Mouse (Mus musculus): ENCODE measurements around the gene Rtcb.

Rtcb gene

GRCm38 (mm10) chr10:85957464-85957950, at the start of gene Rtcb:
Gene Rtcb (minus strand): TSS chr10:85957823.
- DNase-seq, result peak; percentile 98 to 99

- no peak for DNase-seq
These were observed 48.8 kb upstream of the Rtcb start for GRCm38 (mm10) chr10:86006455-86006854.

GRCm38 (mm10) chr10:86000447-86000846, 42.8 kb upstream of the Rtcb start:
- no peak for DNase-seq

- no peak for DNase-seq
These were observed 37.0 kb upstream of the Rtcb start for GRCm38 (mm10) chr10:85994543-85995104.

GRCm38 (mm10) chr10:85993836-85994235, 36.2 kb upstream of the Rtcb start:
- no peak for DNase-seq

GRCm38 (mm10) chr10:85992412-85992811, 34.8 kb upstream of the Rtcb start:
- no peak for DNase-seq

GRCm38 (mm10) chr10:85989412-85990115, 31.9 kb upstream of the Rtcb start:
- DNase-seq, result no peak

GRCm38 (mm10) chr10:85972915-85973314, 15.3 kb upstream of the Rtcb start:
- peak; percentile 22 to 38 for DNase-seq

- no peak for DNase-seq
These were observed 14.2 kb upstream of the Rtcb start for GRCm38 (mm10) chr10:85971826-85972225.

- no peak for DNase-seq
These were observed 12.4 kb upstream of the Rtcb start for GRCm38 (mm10) chr10:85969894-85970620.

- DNase-seq, result no peak
These were observed 11.1 kb upstream of the Rtcb start for GRCm38 (mm10) chr10:85968731-85969130.

- peak; percentile 91 to 93 for DNase-seq
These were observed 10.6 kb upstream of the Rtcb start for GRCm38 (mm10) chr10:85968157-85968634.

- DNase-seq, result no peak
These were observed 10.0 kb upstream of the Rtcb start for GRCm38 (mm10) chr10:85967411-85968156.

GRCm38 (mm10) chr10:85966476-85966875, 8.9 kb upstream of the Rtcb start:
- no peak for DNase-seq

GRCm38 (mm10) chr10:85964316-85964715, 6.7 kb upstream of the Rtcb start:
- DNase-seq, result no peak

GRCm38 (mm10) chr10:85962897-85963296, 5.3 kb upstream of the Rtcb start:
- DNase-seq, result peak in 1 of 2 experiments; percentile 9

GRCm38 (mm10) chr10:85956871-85957419, 678 bp downstream of the Rtcb start:
- peak in 1 of 2 experiments; percentile 14 for DNase-seq

GRCm38 (mm10) chr10:85954429-85954828, 3.2 kb downstream of the Rtcb start:
- no peak for DNase-seq

GRCm38 (mm10) chr10:85953401-85953800, 4.2 kb downstream of the Rtcb start:
- DNase-seq, result peak in 1 of 2 experiments; percentile 23

- no peak for DNase-seq
These were observed 5.7 kb downstream of the Rtcb start for GRCm38 (mm10) chr10:85951765-85952443.

GRCm38 (mm10) chr10:85948483-85949196, 9.0 kb downstream of the Rtcb start:
- DNase-seq, result no peak
